Mouse (Mus musculus) mouse embryonic stem cell (cell line): ENCODE data around the gene Cops6.

Experiments used
- in situ Hi-C, 2 experiments: fragments of 300-500 bp; cut with MboI; formaldehyde crosslinking; loops; 1 replicate in 1 of 2; 3 replicates in 1 of 2; pipeline ENCODE4 v1.14.3; 2019 to 2020; ENCODE audit warnings: low sequenced_read_pairs in 2 of 2, low pct_unique_long_range_greater_than_20kb in 1 of 2, mixed read lengths in 1 of 2; ENCODE audit not compliant: unreplicated experiment in 1 of 2

The Cops6 gene

DNA sequence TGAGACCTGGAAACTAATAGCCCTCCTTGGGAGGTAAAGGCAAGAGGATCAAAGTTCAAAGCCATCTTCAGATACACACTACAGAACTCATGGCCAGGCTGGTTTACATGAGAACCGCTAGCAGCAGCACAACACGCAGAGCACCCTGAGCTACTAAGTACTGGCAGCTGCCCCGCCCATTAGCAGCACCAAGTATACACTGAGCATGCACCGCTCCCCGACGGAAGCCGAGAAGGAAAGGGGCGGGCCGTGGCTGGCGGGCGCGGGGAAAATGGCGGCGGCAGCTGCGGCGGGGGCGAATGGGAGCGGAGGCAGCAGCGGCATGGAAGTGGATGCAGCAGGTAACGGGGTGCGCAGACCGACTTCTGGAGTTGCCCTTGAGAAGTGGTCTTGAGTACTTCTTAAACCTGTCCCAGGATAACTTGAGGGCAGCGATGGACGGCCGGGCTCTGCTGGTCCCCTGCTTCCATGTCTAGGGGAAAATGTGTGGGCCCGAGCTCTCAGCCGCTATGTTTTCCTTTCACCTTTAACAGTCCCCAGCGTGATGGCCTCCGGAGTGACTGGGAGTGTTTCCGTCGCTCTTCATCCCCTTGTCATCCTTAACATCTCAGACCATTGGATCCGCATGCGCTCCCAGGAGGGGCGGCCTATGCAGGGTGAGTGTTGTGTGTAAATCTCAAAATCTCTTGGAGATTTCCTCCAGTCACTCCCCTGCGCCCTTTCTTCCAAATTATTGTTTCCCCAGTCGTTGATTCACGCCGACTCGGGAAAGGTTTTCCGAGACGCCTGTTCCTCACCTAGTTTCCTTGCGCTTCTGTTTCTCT lies at the start of gene Cops6:
TSS of gene Cops6 (plus strand) at position 230 of the 824 bp plus-strand sequence.
- in situ Hi-C loops: no loop called here

DNA sequence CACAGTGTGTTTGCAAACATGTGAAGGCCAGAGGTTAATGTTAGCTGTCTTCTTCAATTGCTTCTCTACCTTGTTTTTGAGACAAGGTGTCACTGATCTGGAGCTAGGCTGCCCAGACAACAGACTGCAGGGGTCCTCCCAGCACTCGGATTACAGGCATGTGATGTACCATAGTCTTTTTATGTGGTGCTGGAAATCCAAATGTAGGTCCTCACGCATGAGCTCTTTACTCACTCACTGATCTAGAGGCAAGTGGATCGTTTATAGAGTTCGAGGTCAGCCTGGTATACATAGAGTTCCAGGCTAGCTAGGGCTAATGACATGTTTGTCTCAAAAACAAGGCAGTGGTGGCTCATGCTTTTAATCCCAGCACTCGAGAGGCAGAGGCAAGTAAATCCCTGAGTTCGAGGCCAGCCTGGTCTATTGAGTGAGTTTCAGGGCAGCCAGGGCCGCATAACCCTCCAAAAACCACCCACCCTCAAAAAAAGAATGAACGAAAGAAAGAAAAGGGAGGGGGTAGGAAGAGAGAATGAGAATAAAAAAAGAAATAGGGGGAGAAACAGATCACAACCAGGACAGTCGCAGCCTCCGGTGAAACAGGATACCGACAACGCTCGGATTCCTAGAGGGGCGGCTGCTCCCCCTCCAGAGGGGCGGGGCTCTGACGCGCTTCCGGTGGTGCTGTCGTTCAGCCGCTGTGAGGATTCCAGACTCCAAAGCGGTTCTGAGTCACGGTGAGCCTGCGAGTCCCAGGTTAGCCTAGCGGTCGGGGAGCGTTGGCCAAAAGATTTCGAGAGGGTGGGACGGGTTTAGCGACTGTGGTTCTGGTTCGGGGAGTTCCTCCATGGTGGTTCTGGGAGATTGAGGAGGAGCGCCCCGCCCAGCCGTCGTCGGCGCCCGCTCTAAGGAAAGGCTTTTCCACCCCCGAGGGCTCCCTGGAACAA lies 44.3 kb upstream of the Cops6 start, which contains the start of gene Zscan21:
TSS of gene Zscan21 (plus strand) at position 649 of the 944 bp plus-strand sequence.
- in situ Hi-C loops: no loop called here

DNA sequence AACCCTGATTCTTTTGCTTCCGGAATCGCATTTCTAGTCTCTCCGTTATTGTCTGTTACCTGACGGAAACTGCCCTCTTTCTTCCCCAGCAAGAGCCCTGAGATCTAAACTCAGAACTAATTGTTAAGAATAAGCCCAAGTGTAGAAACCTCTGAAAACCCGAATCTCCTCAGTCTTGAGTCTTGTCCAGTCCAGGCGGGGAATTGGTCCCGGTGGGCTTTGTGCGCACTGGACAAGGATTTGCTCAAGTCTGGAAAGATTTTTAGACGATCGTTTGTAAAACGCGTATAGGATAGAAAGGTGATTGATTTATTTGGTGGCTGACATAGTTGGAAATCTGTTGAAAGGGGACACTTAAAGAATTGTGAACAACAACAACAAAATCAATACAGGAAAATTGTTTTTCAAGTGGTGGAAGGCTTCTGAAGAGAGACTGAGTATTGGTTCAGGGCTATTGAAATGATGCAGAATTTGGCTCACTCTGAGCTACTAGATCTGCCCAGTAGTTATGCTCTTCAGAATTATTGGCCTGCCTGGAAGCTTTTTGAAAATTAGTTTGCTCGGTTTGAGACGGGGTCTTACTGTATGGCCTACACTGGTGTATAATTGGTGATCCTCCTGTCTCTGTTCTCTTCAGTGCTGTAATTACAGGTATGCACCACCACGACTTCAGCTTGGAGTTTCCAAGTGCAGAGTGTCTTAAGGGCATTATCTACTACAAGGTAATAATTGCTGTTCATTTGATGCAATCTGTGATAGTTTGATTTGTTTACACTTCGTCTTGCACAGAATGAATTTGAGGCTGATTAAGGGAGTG lies 43.5 kb upstream of the Cops6 start:
- in situ Hi-C loops: no loop called here

- in situ Hi-C loops: no loop called here
Measured at GRCm38 (mm10) chr5:138118041-138118440, 42.8 kb upstream of the Cops6 start.

DNA sequence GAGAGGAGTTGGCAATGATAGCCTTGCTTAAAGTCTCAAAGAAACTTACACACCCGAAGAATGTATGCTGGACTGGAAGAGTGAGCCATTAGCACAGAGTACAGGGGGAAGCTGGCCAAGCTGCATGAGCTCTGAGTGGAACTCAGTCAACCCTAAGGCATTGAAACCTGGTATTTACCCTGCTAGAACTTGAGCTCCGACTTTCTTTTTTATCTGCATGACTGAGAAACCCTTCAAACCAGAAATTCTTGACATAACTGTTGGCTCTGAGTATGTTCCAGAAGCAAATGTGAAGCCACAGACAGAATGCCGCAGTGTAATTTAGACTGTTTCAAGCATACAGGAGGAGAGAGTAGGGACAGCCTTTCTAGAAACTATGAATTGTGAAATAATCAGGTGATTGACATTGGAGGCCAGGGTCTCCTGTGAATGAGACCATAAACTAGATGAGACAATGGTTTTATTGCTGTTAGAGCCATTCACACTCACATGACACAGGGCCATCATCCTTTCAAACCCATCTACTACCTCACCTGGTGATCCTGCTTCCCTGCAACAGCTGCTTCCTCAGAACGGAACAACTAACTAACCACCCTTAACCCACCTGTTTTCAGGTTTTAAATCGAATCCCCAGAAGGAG lies 28.3 kb upstream of the Cops6 start:
- in situ Hi-C loops: loop anchor here in 1 of 2 experiments (10.0 kb wide), 1 partner anchor 238 kb away; no protein-coding TSS in a partner anchor

DNA sequence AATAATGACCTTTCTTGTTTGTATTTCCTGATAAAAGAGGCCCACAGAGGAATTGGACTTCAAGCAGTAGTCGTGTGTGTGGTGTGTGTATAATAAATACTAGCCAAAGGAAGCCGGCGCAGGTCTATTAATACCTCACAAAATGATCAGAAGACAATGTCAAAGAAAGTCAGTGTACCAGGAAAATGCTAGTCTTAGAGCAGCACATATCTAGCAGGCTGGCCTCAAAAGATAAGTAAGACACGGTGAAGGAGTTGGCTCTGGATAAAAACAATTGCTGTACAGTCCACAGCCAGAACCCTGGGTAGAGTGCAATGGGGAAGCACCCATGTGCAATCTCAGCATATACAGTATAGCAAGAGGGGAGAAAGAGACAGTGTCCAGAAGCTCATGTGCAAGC lies 23.6 kb upstream of the Cops6 start:
- in situ Hi-C loops: loop anchor here in 1 of 2 experiments (10.0 kb wide), 1 partner anchor 242 kb away; no protein-coding TSS in a partner anchor

GRCm38 (mm10) chr5:138137935-138138549 lies 22.8 kb upstream of the Cops6 start:
- in situ Hi-C loops: loop anchor here in 1 of 2 experiments (10.0 kb wide), 1 partner anchor 243 kb away; no protein-coding TSS in a partner anchor

- in situ Hi-C loops: loop anchor here in 1 of 2 experiments (10.0 kb wide), 1 partner anchor 244 kb away; no protein-coding TSS in a partner anchor
Measured at GRCm38 (mm10) chr5:138138585-138138984, 22.3 kb upstream of the Cops6 start.

DNA sequence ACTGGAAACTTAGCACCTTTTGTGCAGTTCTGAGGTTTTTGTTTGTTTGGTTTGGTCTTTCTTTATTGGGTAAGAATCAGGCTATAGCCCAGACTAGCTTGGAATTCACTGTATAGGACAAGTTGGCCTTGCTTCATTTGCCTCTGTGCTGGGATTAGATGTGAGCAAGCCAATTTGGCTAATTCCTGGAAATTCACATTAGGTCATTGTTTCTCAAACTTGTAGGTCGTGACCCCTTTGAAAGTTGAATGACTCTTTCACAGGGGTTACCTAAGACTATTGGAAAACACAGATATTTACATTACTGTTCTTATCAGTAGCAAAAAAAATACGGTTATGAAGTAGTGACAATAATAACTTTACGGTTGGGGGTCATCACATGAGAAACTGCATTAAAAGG lies 6.5 kb upstream of the Cops6 start:
- in situ Hi-C loops: no loop called here

- in situ Hi-C loops: no loop called here
Measured at GRCm38 (mm10) chr5:138155443-138155976, 5.4 kb upstream of the Cops6 start, which contains the start of gene Zfp113. TSS of gene Zfp113 (minus strand) at chr5:138155744.

DNA sequence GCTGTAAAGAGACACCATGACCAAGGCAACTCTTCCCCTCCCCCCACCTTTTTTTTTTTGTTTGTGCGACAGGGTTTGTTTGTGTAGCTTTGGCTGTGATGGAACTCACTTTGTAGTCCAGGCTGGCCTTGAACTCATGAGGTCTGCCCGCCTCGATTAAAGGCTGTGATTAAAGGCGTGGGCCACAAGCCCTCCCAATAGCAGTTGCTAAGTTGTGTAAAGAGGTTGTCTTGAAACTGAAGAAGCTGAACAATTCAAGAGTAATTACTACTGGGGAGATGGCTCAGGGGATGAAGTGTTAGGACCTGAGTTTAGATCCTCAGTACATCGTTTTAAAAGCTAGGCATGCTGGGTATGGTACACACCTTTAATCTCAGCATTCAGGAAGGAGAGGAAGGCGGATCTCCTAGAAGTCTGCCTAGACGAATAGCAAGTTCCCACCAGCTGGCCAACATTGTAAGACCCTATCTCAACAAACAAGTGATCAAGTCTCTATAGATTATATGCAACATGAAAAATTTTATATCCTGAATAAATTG lies 578 bp upstream of the Cops6 start:
- in situ Hi-C loops: no loop called here

DNA sequence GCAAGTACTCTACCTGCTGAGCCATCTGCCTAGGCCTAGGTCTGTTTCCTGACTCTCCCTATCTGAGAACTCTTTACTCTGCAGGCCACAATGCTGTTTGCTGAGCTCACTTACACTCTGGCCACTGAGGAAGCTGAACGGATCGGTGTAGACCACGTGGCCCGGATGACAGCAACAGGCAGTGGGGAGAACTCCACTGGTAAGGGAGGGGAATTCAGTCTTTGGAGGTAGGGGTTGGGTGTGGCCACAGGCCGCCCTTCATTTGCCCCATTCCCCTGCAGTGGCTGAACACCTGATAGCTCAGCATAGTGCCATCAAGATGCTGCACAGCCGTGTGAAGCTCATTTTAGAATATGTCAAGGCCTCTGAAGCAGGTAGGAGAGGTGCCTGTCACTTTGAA lies 2.2 kb downstream of the Cops6 start:
- in situ Hi-C loops: no loop called here

DNA sequence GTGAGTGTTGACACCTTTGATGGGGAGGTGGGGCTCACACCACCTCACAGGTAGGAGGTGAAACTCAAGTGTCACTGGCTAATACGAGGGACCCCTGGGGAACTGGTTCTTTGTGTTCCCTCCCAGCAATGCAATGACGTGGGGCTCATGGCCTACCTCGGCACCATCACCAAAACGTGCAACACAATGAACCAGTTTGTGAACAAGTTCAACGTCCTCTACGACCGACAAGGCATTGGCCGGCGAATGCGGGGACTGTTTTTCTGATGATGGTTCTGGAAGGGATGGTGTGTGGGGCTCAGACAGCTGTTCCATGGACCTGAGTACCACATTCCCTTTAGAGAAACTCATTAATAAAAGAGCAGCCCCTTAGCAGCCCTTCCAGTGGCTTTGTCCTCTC lies 2.7 kb downstream of the Cops6 start:
- in situ Hi-C loops: no loop called here

DNA sequence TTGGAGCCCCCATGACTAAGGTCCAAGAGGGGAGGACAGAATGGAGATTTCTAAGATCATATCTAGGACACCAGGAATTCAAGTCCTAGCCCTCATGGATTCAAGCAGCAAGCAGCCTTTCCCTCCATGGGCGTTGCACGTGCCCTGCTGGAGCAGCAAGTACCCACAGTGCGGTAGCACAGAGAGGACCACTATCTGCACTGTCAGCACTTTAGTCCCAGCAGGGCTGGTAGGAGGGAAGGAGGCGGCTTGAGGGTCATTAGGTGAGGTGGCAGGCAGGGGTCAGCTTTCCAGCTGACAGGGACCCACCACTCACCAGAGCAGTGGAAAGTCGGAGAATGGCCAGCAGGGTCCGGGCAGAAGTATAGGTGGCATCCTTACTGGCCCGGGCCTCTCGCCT lies 4.7 kb downstream of the Cops6 start:
- in situ Hi-C loops: no loop called here

DNA sequence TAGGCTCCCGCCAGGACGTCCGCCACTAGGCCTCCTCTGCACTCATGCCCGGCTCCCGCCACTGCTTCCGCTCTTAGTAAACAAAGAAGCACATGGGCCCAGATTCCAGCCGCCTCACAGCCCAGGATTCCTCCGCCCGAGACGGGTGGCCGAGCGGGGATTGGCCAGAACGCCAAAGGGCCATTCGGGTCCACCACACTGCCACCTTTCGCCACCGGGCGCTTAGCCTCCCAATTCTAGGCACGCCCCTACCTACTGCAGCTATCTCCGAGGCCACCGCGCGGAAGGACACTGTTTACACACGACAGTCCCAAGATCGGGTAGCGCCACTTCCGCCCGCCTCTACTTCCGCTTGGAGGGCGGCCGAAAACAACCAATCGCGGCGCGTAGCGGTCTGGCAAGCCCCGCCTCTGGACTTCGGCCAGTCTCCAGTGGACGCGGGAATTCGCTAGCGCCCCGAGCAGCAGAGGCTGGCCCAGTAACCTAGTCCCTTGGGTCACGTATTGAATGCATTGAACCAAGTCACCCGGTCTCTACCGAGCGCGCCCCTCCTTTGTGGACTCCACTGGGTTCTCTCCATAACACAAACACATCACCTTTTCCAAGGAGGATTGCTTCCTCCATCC lies 10.2 kb downstream of the Cops6 start:
- in situ Hi-C loops: no loop called here

DNA sequence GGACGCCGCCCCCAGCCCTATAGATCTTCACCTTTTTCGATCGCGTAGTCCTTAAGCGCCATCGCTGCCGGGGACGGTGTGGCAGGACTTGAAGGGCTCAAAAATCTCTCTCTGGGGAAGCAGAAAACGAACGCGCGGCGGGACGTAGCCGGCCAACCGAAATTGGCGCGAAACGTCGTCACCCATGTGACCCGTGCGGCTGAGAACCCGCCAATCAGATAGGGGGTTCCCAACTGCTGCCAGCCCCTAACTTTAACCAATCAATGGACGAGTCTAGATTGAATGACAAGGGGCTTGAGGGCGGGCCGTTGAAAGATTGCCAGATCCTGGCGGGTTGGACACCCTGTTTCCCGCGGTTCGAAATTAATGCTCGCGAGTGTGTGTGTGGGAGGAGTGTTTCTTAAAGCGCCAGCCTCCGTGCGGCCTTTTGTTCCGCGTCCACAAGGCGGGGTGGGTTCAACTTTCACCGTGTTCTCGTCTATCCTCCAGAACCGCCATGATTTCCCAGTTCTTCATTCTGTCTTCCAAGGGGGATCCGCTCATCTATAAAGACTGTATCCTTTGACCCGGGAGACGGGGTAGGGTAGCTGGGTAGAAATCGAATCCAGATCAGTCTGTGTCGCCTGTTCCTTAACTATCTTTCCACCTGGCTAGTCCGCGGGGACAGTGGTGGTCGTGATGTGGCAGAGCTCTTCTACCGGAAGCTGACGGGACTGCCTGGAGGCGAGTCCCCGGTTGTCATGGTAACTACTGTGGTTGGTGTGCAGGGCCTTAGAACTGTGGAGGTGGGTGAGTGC lies 11.0 kb downstream of the Cops6 start, which contains the start of the genes Ap4m1 and Mcm7:
TSS of gene Ap4m1 (plus strand) at position 308 of the 797 bp plus-strand sequence.
TSS of gene Mcm7 (minus strand) at position 728 of the 797 bp plus-strand sequence.
- in situ Hi-C loops: no loop called here
